Mouse (Mus musculus) left cerebral cortex, adult 11 months (tissue): ENCODE measurements around the gene Hcrtr1.

ENCODE experiments used
- DNase-seq: peaks from one replicate; pipeline ENCODE4 v3.0.0; 2022; ENCODE audit warnings: low spot score

The Hcrtr1 gene

DNA sequence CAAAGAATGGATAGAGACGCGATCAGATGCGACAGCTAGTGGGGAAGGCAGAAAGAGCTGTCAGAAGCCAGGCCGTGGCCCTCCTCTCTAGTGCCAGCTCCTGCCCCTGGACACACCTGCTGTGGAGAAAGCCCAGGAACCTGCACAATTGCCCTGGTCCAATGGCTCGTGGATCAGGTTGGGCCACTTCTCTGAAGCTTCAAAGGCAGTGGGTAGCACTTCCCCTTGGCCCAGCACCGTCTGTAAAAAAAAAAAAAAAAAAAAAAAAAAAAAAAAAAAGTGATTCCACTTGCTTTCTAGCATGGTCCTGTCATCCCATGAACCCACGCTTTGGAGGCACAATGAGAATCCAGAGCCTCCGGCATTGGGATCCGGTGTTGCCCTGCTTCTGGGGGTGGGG lies 28.7 kb upstream of the Hcrtr1 start:
- DNase-seq: no peak

DNA sequence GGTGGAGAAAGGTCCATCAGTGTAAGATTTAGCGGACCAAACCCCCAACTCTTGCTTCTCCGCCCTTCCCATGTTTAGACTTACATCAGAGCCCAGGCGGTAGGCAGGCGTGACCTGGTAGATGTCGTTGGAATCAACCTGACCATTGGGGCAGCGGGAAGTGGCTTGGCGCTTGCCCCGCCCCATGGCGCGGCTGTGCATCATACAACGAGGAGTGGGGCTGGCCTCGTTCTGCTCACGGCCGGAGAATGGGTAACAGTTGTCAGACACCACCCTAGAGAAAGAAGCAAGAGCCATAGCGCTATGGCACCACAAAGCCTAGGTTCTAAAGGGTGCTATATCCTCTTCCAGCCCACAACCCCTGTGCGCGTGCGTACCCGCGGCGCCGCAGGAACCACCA lies 28.2 kb upstream of the Hcrtr1 start:
- no peak for DNase-seq

DNA sequence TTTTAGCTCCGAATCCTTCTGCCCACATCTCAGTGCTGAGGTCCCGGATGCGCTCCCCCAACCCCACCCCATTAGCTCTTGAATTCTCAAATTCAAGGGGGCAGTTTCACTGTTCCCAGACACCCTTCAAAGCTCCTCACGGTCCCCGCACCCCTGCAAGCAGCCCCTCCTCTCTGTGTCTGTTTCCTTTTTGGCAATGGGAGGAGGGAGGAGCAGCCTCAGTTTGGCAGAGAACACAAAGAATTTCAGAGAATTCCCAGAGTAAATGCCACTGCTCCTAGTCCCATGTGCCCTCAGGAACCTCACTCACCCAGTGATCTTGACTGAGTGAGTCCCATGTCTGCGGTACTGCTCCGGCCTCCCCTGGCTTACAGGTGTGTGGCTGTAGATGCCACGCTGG lies 27.4 kb upstream of the Hcrtr1 start:
- no peak for DNase-seq

DNA sequence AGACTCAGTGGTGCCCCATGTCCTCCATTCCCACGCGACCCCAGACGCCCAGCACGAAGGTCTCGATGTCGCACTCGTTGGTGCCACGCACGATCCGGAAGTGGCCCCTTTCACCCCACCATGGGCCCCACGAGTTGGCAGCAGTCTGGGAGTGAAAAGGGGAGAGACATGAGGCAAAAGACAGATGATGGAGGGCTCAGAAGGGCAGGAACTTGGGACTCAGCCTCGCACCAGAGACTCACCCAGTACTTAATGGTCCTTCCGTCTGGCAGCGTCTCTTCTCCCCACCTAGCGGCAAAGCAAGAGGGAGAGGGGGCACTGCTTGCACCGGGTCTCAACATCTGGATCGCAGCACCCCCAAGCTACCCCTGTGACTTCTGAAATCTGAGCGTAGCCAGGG lies 26.9 kb upstream of the Hcrtr1 start:
- no peak for DNase-seq

DNA sequence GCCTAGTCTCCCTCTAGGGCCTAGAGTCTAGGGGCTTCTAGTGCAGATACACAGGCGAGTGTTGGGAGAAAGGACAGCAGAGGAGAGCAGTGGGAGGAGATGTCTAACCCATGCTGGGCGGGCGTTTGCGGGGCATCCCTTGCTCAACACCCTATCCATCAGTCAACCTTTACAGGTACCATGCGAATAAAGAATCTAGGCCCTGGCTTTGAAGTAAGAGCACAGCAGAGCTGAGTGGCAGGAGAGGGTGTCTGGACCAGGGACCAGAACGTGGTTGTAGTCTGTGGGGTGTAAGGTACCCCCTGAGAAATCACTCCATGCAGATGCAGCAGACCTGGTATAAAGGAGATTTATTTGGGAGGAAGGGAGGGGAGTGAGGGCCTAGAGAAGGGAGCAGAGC lies 25.0 kb upstream of the Hcrtr1 start:
- no peak for DNase-seq

DNA sequence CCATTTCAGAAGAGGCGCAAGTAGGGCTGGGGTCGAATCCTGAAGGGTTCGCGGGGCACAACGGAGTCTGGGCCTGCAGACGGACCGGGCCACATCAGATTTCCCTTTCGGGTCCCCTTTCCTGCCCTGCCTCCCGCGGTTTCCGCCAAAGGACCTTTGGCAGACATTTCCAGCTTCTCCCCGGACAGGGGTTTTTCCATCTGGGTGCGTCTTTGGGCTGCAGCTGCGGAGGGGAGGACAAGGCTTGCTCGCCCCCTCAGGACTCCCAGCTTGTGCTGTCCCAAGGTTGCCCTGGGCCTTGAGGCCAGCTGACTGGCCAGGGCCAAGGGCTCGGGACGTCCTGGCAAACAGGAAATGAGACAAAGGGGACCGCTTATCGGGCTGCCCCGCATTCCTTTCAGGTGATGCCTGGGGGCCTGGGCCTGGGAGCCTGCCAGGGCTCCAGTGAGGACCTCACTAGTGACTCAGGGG lies 24.3 kb upstream of the Hcrtr1 start:
- DNase-seq: no peak

DNA sequence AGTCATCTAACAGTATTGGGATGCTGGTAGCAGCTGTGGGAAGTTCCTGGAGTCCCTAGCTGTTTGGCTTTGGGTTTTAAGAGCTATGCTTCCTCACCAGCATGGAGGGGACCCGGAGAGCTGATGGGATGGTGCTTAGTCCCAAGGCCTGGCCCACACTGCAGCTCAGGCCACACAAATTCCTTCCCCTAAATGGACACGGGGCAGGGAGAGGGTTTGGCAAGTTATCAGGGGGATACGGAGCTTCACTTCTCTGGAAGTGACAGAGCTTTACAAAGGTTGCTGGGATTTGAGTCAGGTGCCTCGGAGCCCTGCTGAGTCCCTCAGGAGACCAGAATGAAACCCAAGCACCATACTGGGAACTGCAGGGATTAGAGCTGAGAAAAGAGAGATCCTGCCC lies 22.2 kb upstream of the Hcrtr1 start:
- DNase-seq: no peak

DNA sequence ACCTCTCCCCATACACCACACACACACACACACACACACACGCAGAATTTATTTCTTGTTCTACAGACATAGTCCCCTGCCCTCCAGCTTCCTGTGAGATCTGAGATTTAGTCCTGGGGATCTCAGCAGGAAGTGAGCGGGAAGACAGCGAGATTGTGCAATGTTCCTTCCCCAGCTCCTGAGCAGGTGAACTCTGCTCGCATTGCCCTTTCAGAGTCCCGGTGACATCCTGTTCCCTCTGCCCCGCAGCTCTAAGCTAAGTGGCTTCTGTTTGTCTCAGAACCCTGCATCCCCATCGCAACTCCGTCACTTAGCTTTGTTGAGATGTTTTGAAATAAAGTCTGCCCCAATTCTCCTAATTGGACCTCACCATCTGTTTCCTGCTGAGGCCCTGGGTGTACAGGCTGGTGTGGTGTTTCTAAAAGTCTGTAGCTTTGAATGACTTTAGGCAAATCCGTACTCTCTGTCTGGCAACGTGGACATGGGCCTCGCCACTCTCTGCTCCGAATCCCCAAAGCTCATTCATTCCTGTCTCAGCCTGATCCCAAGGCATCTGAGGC lies 17.7 kb upstream of the Hcrtr1 start:
- no peak for DNase-seq

DNA sequence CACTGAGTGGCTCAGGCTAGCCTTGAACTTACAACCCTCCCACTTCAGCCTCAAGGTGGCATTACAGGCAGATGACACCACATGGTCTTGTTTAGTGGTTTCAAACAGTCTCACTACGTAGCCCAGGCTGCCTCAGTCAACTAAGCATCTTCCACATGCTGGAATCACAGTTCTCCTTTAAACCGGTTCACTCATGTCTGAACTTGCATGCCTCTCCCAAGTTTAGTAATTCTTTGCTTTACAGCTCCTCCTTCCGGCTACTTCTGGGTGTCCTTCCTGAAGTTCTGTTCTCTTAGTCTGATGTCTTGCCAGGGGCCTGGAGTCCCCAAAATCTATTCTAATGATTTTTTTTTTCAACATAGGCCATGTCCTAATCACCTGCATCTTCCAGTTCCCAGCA lies 15.1 kb upstream of the Hcrtr1 start:
- no peak for DNase-seq

DNA sequence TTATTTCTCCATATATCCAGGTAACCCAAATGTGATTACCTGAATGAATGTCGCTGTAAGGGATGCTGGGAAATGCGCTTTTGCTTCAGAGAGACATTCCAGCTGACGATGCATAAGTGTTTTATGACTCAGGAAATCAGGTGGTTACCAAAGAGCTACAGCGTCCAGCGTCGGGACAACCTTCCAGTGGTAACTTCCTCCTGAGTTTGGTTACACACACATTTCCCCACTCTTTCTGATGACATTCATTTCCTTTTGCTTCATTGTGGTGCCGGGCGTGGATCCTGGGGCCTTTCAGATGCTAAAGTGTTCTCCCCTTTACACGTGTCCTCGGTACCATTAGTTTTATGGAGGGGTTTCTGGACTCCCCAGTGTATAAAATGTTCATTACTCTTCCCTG lies 9.2 kb upstream of the Hcrtr1 start:
- DNase-seq: no peak

DNA sequence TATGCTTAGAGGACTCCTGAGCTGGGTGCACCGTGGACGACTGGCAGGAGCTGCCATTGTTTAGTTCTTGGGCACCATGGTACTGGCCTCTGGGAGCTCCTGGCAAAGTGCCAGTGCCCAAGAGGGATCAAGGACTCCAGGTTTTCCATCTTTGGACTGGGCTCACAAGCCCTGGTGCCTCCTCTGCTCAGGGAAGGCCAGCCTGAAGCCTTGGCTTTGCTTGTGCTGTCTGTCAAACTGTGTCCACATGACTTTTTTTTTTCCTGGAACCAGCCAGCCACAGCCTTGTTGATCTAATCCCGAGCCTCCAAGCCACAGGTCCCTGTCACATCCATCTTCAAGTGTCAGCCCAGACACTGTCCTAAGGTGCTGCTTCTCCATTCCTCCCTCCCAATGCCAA lies 2.6 kb upstream of the Hcrtr1 start:
- no peak for DNase-seq

DNA sequence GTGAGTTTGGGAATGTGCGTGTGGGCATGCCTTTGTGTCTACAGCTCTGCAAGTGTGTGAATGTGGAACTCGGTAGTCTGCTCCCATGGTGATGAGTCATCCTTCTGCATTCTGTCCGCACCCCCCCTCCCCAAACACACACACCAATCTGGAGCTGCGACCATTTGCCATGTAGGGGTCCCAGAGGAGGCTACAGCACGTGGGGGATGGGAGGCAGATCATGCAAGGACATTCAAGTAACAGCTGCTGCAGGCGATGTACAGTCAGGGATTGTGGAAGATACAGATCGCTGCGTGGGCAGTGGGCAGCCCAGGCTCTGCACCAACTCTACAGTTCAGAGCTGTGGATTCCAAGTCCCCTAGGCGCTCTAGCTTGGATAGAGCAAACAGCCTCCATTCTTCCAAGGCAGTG lies 1.8 kb upstream of the Hcrtr1 start:
- peak; percentile 43 for DNase-seq

DNA sequence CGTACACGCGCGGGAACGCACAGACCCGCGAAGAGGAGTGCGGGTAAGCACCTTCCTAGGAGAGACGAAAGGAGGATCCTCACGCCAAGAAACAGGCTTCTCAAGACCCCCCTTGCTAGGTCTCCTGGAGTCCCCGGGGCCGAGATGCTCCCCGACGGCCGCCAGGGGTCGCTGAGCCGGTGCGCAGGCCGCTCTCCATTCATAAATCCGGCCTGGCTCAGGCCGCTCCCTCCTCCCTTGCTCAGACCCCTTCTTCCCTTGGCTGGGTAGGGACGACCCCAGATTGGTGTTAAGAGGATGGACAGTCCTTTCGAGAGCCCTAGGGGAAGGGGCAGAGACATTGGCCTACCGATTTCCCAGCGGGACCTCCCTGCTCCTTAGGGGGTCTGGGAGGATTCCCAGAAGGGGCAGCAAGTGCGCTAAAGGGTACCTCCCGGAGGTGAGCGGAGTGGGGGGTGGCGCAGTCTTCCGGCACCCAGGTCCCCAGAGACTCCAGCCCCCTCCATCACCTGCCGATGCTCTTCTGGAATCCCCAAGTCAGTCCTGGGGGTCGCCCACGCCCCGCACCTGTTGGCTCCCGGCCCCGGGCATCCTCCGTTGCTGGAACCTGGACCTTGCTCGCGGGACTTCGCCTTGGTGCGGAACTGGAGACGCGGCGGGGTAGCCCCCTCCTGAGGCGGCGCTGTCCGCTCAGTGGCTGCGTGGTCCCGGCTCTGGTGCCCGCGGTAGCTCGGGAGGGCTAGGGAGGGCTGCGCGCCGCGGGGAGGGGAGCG lies 532 bp downstream of the Hcrtr1 start:
- peak; percentile 22 for DNase-seq

DNA sequence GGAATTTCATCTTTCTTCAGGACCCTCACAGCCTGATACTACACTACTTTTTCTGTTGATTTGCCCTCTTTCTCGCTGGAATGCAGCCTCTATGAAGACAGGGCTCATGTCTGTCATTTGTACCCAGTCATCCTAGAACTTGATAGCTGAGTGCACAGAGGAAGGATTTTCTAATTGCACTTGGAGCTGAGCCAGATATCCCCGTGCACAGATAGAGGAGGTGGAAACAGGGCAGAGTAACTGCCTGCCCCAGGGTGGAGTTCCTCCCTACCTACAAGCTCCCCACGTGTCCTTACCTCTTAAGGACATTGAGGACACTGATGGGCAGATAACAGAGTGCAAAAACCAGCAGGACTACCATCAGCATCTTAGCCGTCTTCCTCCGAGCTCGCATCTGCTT lies 5.8 kb downstream of the Hcrtr1 start:
- no peak for DNase-seq

DNA sequence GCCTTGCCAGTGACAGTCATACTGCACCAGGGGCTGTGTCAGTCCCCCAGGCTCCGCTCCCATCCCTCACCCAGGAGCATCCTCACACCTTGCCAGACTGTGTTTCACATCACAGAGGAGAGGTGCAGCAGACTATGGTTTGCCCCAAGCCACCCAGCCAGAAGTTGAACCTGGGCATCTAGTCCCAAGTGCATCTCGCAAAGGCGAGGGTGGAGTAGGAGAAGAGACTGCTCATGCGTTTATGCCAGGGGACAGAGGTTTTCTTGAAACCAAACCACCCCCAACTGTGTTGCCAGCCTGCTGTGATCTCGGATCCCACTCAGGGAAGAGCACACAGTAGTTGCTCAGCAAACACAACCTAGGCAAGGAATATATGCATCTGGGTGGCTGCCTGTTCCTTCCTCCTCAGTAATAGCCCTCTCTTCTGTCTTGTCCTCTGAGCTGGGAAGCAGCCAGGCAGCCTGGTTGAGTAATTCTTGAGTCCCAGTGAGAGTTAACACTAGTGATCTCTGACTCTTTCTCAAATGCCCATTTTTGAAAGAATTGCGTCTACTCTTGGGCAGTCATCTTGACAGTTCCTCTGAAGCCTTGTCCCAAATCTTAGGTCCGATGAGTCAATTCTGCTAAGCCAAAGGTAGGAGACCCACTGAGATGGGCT lies 7.6 kb downstream of the Hcrtr1 start:
- no peak for DNase-seq

DNA sequence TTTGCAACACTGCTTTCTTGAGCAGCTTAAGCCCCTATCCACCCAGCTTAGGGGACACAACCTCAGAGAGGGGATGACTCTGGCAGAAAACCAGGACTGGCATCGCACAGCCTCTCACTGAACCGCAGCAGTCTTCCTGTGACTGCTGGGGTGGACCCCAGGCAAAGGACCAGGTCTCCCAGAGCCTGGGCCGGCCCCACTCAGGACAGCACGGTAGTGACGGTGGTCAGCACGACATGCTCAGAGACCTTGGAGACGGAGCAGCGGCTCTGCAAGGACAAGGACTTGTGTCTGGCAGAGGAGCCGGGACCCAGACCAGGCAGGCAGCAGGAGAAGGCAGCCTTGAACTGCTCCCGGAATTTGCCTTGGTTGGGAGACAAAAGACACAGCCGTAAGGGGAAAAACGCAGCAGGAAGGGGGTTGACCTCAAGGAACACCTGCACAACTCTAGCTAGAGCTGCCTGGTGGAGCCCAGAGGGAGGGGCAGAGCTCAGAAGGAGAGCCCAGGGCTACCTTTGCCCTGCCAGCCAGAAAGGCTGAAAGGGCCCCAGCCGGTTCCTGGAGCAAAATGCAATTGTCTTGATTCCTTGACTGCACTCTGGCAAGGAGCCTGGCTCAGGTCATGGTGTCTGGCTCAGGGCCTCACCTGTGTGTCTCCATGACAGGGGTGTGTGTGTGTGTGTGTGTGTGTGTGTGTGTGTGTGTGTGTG lies 8.4 kb downstream of the Hcrtr1 start:
- no peak for DNase-seq

DNA sequence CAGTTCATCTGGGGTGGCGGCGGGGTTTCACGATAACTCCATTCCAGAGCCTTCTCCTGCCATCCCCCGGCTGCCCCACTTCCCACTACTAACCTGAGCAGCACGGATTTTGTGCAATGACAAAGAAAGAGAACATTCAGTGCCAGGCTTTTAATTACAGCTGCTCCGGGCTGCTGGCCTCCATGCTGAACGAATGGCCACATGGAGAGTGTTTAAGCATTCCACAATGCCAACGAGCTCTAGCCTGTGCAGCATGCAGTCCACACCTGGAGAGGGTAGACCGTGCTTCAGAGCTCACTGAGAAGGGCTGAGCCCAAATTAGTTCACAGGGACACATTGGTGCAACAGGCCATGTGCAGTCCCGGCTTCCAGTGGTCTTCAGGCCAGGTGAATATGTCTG lies 9.1 kb downstream of the Hcrtr1 start:
- no peak for DNase-seq

DNA sequence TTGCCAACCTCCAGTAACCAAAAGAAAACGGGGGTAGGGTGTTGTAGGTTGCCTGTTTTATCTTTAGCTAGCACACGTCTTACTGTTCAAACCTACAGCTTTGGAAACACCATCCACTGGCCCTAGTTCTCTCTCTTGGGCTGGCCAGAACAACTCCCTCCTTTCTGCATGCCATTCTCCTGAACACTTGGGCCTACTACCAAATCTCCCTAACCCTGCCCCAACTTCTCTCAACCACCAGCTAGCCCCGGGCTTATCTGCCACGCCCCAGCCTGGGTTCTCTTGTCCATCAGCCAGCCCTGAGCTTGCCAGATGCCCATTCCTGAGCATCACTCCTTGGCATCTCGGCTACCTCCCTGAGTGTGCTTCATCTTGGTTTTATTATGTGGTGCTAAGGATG lies 10.3 kb downstream of the Hcrtr1 start:
- no peak for DNase-seq

DNA sequence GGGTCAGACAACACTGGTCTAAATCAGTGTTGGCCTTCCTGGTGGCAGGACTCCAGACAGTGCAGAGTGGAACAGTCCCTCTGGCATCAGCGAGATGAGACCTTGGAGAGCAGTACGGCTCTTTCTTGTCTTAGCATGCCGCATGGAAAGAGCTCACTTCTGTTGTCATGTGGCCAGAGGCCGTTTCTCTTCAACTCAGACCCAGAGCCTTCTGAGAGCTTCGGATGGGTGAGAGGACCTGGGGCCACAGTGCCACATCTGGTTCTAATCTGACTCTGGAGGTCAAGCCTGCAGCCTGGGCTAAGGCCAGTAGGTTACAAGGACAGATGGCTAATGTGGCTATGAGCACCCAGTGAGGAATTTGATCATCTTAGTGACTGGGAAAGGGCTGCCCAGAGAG lies 13.2 kb downstream of the Hcrtr1 start:
- no peak for DNase-seq

DNA sequence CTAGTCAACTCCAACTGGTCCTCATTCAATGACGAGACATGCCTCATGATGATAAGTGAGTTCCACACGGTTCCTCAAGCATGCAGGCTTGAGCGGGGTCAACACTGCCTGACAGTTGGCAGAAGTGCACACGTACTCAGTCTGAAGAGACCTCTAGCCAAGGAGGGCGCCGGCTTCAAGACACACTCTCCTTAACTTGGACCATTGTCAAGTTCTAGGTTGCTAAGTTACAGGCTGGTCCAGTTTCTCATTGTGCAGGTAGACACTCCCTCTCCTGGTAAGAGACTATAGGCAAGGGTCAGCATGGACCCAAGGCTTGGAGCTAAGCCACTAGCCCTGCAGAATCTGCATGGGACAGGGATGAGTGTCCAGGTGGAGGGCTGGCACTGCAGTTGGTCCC lies 14.0 kb downstream of the Hcrtr1 start:
- DNase-seq: no peak

DNA sequence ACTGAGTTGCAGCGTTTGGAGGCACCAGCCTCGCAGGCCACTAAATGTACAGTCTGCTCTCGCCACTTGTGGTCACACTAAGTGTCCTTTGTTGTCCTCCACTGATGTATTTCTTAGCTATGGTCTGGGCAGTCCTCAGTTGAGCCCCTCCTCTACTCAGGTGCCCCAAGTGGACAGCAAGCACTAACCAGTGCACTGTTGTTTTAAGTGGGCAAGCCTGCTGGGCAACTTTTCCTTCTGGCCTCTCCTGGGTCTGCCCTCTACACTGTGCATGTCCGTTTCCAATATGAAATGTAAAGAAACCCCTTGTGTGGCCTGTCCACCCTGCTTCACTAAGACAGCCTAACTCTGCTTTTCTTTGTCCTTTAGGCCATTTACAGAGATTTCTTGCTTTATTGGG lies 15.0 kb downstream of the Hcrtr1 start:
- DNase-seq: no peak

DNA sequence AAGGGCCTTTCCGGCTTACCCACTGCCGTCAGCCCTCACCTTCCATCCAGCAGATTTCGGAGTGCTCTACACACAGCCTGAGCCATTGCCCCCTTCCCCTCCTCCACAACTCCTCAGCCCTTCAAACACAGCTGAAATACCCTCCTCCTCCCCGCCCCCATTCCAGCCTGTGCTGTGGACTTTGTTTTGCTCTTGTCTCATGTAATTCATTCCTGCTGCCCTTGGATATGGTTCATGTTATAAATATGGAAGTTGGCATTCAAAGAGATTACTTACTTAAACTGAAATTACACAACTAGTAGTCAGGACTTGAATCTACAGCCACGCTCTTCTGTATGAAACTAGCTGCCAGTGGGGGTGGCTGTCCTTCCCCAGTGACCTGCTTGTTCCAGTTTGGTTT lies 16.1 kb downstream of the Hcrtr1 start:
- DNase-seq: no peak

DNA sequence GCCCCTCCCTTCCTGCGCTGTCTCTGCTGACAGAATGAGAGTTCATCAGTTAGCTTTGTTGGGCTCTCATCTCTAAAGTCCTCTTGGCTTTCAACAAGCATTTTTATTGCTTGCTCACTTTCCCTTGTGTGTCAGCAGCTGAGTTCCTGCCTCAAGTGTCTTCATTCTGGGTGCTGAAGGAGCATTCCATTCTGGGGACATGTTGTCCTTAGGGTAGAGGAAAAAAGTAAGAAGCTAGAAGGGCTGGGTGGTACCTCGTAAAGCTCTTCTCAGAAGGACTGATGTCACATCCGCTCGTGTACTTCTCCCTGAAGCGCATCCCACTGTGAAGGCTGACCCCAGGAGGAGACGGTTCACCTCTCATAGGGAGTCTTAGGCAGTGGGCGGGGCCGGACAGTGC lies 17.6 kb downstream of the Hcrtr1 start:
- no peak for DNase-seq
